9 mouse cellular contexts compared by ENCODE assay signal in the genomic region with DNA sequence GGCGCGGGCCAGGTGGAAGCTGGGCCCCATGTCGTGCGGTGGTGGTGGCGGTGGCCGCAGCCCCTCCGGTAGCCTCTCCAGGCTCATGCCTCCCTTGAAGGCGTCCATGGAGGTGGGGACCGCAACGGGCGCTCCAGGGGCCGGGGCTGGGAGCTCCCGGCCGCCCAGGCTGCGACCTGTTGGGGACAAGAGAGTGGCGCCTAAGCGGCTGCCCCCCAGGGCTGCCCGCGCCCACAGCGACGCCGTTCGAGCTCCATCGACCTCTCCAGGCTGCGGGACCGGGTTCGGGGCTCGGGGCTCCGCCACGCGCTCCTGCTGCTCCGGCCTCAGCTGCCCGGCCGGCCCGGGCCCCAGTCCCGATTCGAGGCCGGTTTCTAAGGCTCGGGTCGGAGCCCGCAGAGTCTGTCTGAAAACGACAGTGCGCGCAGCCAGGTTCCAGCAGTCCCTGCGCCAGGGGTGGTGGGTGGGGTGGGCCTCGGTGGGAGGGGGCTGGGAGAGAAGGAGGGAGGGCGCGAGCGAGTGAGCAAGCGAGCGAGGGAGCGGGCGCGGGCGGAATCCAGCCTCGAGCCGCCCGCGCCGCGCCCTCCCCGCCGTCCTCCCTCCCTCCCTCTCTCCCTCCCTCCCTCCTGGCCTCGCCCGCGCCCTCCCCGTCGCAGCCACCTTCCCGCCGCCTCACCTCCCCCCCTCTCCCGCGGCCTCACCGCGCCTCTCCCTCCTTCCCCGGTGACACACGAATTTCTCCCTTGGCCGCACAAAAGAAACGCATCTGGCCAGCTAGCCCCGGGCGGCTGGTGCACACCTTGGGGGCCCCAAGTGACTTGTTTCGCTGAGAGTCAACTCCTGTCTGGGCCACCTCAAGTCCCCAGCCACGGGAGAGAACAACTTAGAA. TPM values are rescaled to one million over a fixed set of nuclear protein-coding genes. Genes with fewer than 3 reads are reported as not detected.
DNase-seq lines count a peak whose midpoint lies in the region; ATAC-seq and TF ChIP-seq lines count a peak whose summit lies in the region.
"Had no signal": no experiment of that assay in that cellular context is flagged by ENCODE, and none has a peak within 500 bp of the region (broad histone marks: within the 10 kb centered on the region; RNA-seq: fewer than 3 reads in every experiment).

No protein-coding gene starts in this region.

- H3K4me2 ChIP-seq in liver, embryonic 11.5 days = peak overlapping the region; percentile 54

- H3K4me3 ChIP-seq in gastrocnemius, adult 2 months = peak overlapping the region; percentile 71
- peak overlapping the region; percentile 40 for H3K4me3 ChIP-seq in liver, embryonic 11.5 days (ENCODE audit: low read depth, low read length)

- no peaks in the 10 kb centered on the region for H3K36me3 ChIP-seq in liver, embryonic 11.5 days (ENCODE audit: control insufficient read depth, insufficient read depth, low read length)

- intact Hi-C loops in gastrocnemius, adult 2 months (cut with DNase I) = loop anchor here (5.0 kb wide), 1 partner anchor 131 kb away; no protein-coding TSS in a partner anchor

- peak; percentile 48 for DNase-seq in gastrocnemius, adult 2 months
- no peak for DNase-seq in gastrocnemius, adult 18-20 months (ENCODE audit: low spot score)
- peak; percentile 39 for DNase-seq in urinary bladder, postnatal 25 days (ENCODE audit: low spot score)
- DNase-seq in urinary bladder, adult 2 months (ENCODE audit: low spot score) = no peak
- peak; percentile 44 for DNase-seq in liver, embryonic 11.5 days (ENCODE audit: low spot score)
- DNase-seq in yolk sac, embryonic 10.5 days (ENCODE audit: low spot score) = peak; percentile 87
- DNase-seq in adrenal gland, postnatal 25 days = no peak
- no peak for DNase-seq in right cerebral cortex, postnatal 14 days

- under 1% methylated on average over 52 of the region's 82 CpGs for WGBS in liver, embryonic 11.5 days

- no peaks in the 10 kb centered on the region; the same call in 1 of the 2 replicates for H3K4me1 ChIP-seq in liver, embryonic 11.5 days (replicated peaks; ENCODE audit: control insufficient read depth, insufficient read depth, low read length)

- H3K9me3 ChIP-seq in liver, embryonic 11.5 days (ENCODE audit: control insufficient read depth, low read length) = no peaks in the 10 kb centered on the region

- H3K9ac ChIP-seq in liver, embryonic 11.5 days (ENCODE audit: low read depth, low read length) = no peak overlapping the region

- H3K27me3 ChIP-seq in liver, embryonic 11.5 days (replicated peaks; ENCODE audit: control insufficient read depth, insufficient read depth, low read length) = peaks cover 97% of the 10 kb centered on the region

- H3K27ac ChIP-seq in gastrocnemius, adult 2 months = peak overlapping the region; percentile 53
- H3K27ac ChIP-seq in liver, embryonic 11.5 days (ENCODE audit: low read depth, low read length) = no peak overlapping the region

- no peak for TF ChIP-seq CTCF in gastrocnemius, adult 2 months (IDR thresholded peaks at IDR 0.05)

- no peak for ATAC-seq in liver, embryonic 11.5 days (replicated peaks; ENCODE audit: low FRiP score)

RNA-seq across cellular contexts. Expression of a gene that starts 4.9 kb away (rescaled TPM):
- total RNA-seq in gastrocnemius, adult 2 months (2021) = under 1 TPM; 0.15 to 0.22 TPM
- under 1 TPM; 0.21 TPM for total RNA-seq in gastrocnemius, adult 18-20 months (2021)
- 64.7 and 83.9 TPM in 2 replicates for polyA plus RNA-seq in urinary bladder, adult 2 months (2012; rRNA removed)
- 6.3 and 6.8 TPM in 2 replicates for polyA plus RNA-seq in liver, embryonic 11.5 days (2014; fragmentation: Nextera tagmentation; extraction: Ambion mirVana)
- total RNA-seq in adrenal gland, postnatal 25 days (2021) = not detected in 2 replicates
- total RNA-seq: hematopoietic stem cell, adult 5-6 weeks had no signal

RNA-seq across cellular contexts. Expression of a gene that starts 46.7 kb away (rescaled TPM):
- under 1 TPM; 0.23 to 0.39 TPM for total RNA-seq in gastrocnemius, adult 2 months (2021)
- total RNA-seq in gastrocnemius, adult 18-20 months (2021) = under 1 TPM in 1 of 2 experiments, not detected in 1; 0.34 TPM
- 0.22 and 0.32 TPM in 2 replicates for polyA plus RNA-seq in urinary bladder, adult 2 months (2012; rRNA removed)
- not detected in 2 replicates for polyA plus RNA-seq in liver, embryonic 11.5 days (2014; fragmentation: Nextera tagmentation; extraction: Ambion mirVana)
- total RNA-seq in adrenal gland, postnatal 25 days (2021) = 0.30 TPM in 1 of 2 replicates, not detected in the other

Comparison
In these comparisons a context has a peak if more than half of its experiments do, and no peak if none do; other contexts are left out.
1. DNase-seq: peak in gastrocnemius, adult 2 months (single experiment), urinary bladder, postnatal 25 days (single experiment), liver, embryonic 11.5 days (single experiment) and yolk sac, embryonic 10.5 days (single experiment); none in gastrocnemius, adult 18-20 months (single experiment), urinary bladder, adult 2 months (single experiment), adrenal gland, postnatal 25 days (single experiment) and right cerebral cortex, postnatal 14 days (single experiment).